Mouse (Mus musculus) neural tube, embryonic 13.5 days (tissue): ENCODE results near the gene Abcd4. TPM values are rescaled to one million over a fixed set of nuclear protein-coding genes. Genes with fewer than 3 reads are reported as not detected.

Source experiments
- ATAC-seq: fragments of 200-750 bp; cut with Nextera tagmentation; 2 replicates; pipeline ENCODE4 v1.8.0; 2017; ENCODE audit warnings: low read depth, mild to moderate bottlenecking, moderate TSS enrichment, moderate library complexity
- H3K27ac ChIP-seq: fragments of 300-500 bp; sonication (generic); replicated peaks from 2 replicates; pipeline ENCODE4 v1.5.1; 2015; ENCODE audit warnings: moderate library complexity, mild to moderate bottlenecking, inconsistent platforms
- H3K27me3 ChIP-seq: fragments of 300-500 bp; sonication (generic); 2 replicates; pipeline ENCODE4 v1.6.1; 2015; ENCODE audit warnings: mild to moderate bottlenecking, inconsistent platforms
- H3K36me3 ChIP-seq: fragments of 300-500 bp; sonication (generic); 2 replicates; pipeline ENCODE4 v1.6.1; 2015; ENCODE audit warnings: mild to moderate bottlenecking, inconsistent platforms
- H3K4me1 ChIP-seq: fragments of 300-500 bp; sonication (generic); replicated peaks from 2 replicates; pipeline ENCODE4 v1.6.1; 2015; ENCODE audit warnings: inconsistent platforms
- H3K4me2 ChIP-seq: fragments of 300-500 bp; sonication (generic); 2 replicates; pipeline ENCODE4 v1.6.1; 2015; ENCODE audit warnings: inconsistent platforms, mild to moderate bottlenecking, moderate library complexity
- H3K4me3 ChIP-seq: fragments of 300-500 bp; sonication (generic); 2 replicates; pipeline ENCODE4 v1.5.1; 2015; ENCODE audit warnings: mild to moderate bottlenecking, inconsistent platforms
- H3K9ac ChIP-seq: fragments of 300-500 bp; sonication (generic); 2 replicates; pipeline ENCODE4 v1.6.1; 2015; ENCODE audit warnings: moderate library complexity, mild to moderate bottlenecking, inconsistent platforms
- H3K9me3 ChIP-seq: fragments of 300-500 bp; sonication (generic); 2 replicates; pipeline ENCODE4 v1.6.1; 2016; ENCODE audit warnings: inconsistent platforms
- WGBS: fragments of 180-500 bp; shearing (Covaris S2); methylation state at CpG from one replicate; pipeline ENCODE4 v1.1.7; 2015; 5-methylcytosine and 5-hydroxymethylcytosine counted together
- polyA plus RNA-seq: library from polyadenylated mRNA; unstranded; fragments of >200 nt; fragmentation: Nextera tagmentation; extraction: Ambion mirVana; gene quantifications from 2 replicates; pipeline ENCODE4 v1.2.1, GENCODE M21; 2015

Abcd4 gene
- polyA plus RNA-seq, 1 experiment from 2014 or later, result 12.8 TPM

GRCm38 (mm10) chr12:84612518-84612917 lies 4.7 kb downstream of the Abcd4 start:
- Histone ChIP-seq H3K27ac (no peak overlapping the region), H3K4me1 (peaks cover 5% of the 10 kb centered on the region), H3K36me3 (peaks cover 9% of the 10 kb centered on the region), H3K9ac (no peak overlapping the region), H3K4me2 (no peak overlapping the region), H3K4me3 (no peak overlapping the region), H3K27me3 (no peaks in the 10 kb centered on the region), H3K9me3 (no peaks in the 10 kb centered on the region)
- WGBS, result 65% methylated on average over 8 of the region's 8 CpGs
- no peak for ATAC-seq

- 91% methylated on average over 10 of the region's 10 CpGs for WGBS
- Histone ChIP-seq H3K9me3 (no peaks in the 10 kb centered on the region), H3K4me1 (peaks cover 3% of the 10 kb centered on the region), H3K36me3 (peaks cover 12% of the 10 kb centered on the region), H3K27me3 (no peaks in the 10 kb centered on the region), H3K27ac (no peak overlapping the region), H3K4me2 (no peak overlapping the region), H3K4me3 (no peak overlapping the region), H3K9ac (no peak overlapping the region)
- ATAC-seq, result no peak
Observed at GRCm38 (mm10) chr12:84611718-84612117, 5.5 kb downstream of the Abcd4 start.

GRCm38 (mm10) chr12:84605860-84606259 lies 11.4 kb downstream of the Abcd4 start:
- no peak overlapping the region for H3K4me3 ChIP-seq
- WGBS, result 77% methylated on average over 7 of the region's 7 CpGs
- no peak overlapping the region for H3K4me2 ChIP-seq
- H3K27me3 ChIP-seq, result no peaks in the 10 kb centered on the region
- no peak for ATAC-seq
- no peaks in the 10 kb centered on the region for H3K9me3 ChIP-seq
- H3K4me1 ChIP-seq, result no peaks in the 10 kb centered on the region
- H3K36me3 ChIP-seq, result peaks cover 34% of the 10 kb centered on the region
- H3K27ac ChIP-seq, result no peak overlapping the region
- no peak overlapping the region for H3K9ac ChIP-seq

- Histone ChIP-seq H3K36me3 (peaks cover 34% of the 10 kb centered on the region), H3K27me3 (peaks cover 6% of the 10 kb centered on the region; the same call in 1 of the 2 replicates), H3K4me2 (no peak overlapping the region), H3K9me3 (no peaks in the 10 kb centered on the region), H3K27ac (no peak overlapping the region), H3K4me1 (no peaks in the 10 kb centered on the region), H3K4me3 (no peak overlapping the region), H3K9ac (no peak overlapping the region)
- no peak for ATAC-seq
- WGBS, result 94% methylated on average over 6 of the region's 7 CpGs
Observed at GRCm38 (mm10) chr12:84604001-84604400, 13.2 kb downstream of the Abcd4 start.

- H3K9me3 ChIP-seq, result no peaks in the 10 kb centered on the region
- peak; percentile 53; the same call in 1 of the 2 replicates for ATAC-seq
- peaks cover 11% of the 10 kb centered on the region for H3K36me3 ChIP-seq
- 17% methylated on average over 8 of the region's 8 CpGs for WGBS
- peaks cover 7% of the 10 kb centered on the region for H3K27me3 ChIP-seq
- no peak overlapping the region for H3K27ac ChIP-seq
- no peak overlapping the region for H3K9ac ChIP-seq
- H3K4me1 ChIP-seq, result no peaks in the 10 kb centered on the region
- H3K4me2 ChIP-seq, result no peak overlapping the region
- no peak overlapping the region for H3K4me3 ChIP-seq
Observed at GRCm38 (mm10) chr12:84598324-84598723, 18.9 kb downstream of the Abcd4 start.

GRCm38 (mm10) chr12:84589825-84590761 lies 27.1 kb downstream of the Abcd4 start:
- Histone ChIP-seq H3K4me2 (peak overlapping the region; percentile 77), H3K9me3 (no peaks in the 10 kb centered on the region), H3K9ac (peak overlapping the region; percentile 71), H3K4me1 (peaks cover 14% of the 10 kb centered on the region), H3K27me3 (peaks cover 14% of the 10 kb centered on the region), H3K4me3 (peak overlapping the region; percentile 44), H3K27ac (peak overlapping the region; percentile 72), H3K36me3 (no peaks in the 10 kb centered on the region)
- ATAC-seq, result peak; percentile 75
- WGBS, result 1% methylated on average over 53 of the region's 54 CpGs

- H3K4me2 ChIP-seq, result no peak overlapping the region
Observed at GRCm38 (mm10) chr12:84581285-84581684, 35.9 kb downstream of the Abcd4 start.

GRCm38 (mm10) chr12:84578440-84578770 lies 38.8 kb downstream of the Abcd4 start:
- Histone ChIP-seq H3K9me3 (no peaks in the 10 kb centered on the region), H3K4me2 (no peak overlapping the region), H3K9ac (no peak overlapping the region), H3K4me1 (no peaks in the 10 kb centered on the region), H3K27ac (no peak overlapping the region), H3K4me3 (no peak overlapping the region), H3K27me3 (peaks cover 54% of the 10 kb centered on the region), H3K36me3 (no peaks in the 10 kb centered on the region)
- 32% methylated on average over 5 of the region's 5 CpGs for WGBS
- ATAC-seq, result no peak

More at GRCm38 (mm10) chr12:84581285-84581684, 35.9 kb downstream of the Abcd4 start:
- H3K4me1 ChIP-seq, result no peaks in the 10 kb centered on the region
- no peak for ATAC-seq
- no peak overlapping the region for H3K27ac ChIP-seq
- no peak overlapping the region for H3K4me3 ChIP-seq
- no peak overlapping the region for H3K9ac ChIP-seq
- peaks cover 31% of the 10 kb centered on the region for H3K27me3 ChIP-seq
- no peaks in the 10 kb centered on the region for H3K9me3 ChIP-seq
- 93% methylated on average over 2 of the region's 2 CpGs for WGBS
- H3K36me3 ChIP-seq, result no peaks in the 10 kb centered on the region

- Histone ChIP-seq H3K4me2 (no peak overlapping the region), H3K4me3 (no peak overlapping the region), H3K27me3 (peaks cover 59% of the 10 kb centered on the region), H3K9ac (no peak overlapping the region), H3K27ac (no peak overlapping the region), H3K36me3 (no peaks in the 10 kb centered on the region), H3K9me3 (no peaks in the 10 kb centered on the region), H3K4me1 (no peaks in the 10 kb centered on the region)
- ATAC-seq, result no peak
- 74% methylated on average over 11 of the region's 11 CpGs for WGBS
Observed at GRCm38 (mm10) chr12:84577768-84578439, 39.3 kb downstream of the Abcd4 start.

GRCm38 (mm10) chr12:84573094-84573493 lies 44.1 kb downstream of the Abcd4 start:
- Histone ChIP-seq H3K4me2 (peak overlapping the region; percentile 4; the same call in 1 of the 2 replicates), H3K4me1 (peaks cover 21% of the 10 kb centered on the region), H3K27me3 (peaks cover 99% of the 10 kb centered on the region), H3K9ac (no peak overlapping the region), H3K9me3 (no peaks in the 10 kb centered on the region), H3K4me3 (no peak overlapping the region), H3K36me3 (no peaks in the 10 kb centered on the region), H3K27ac (no peak overlapping the region)
- 9% methylated on average over 7 of the region's 7 CpGs for WGBS
- no peak for ATAC-seq

- H3K27me3 ChIP-seq, result peaks cover 99% of the 10 kb centered on the region
- no peaks in the 10 kb centered on the region for H3K36me3 ChIP-seq
- H3K4me3 ChIP-seq, result peak overlapping the region; percentile 18
- ATAC-seq, result no peak
- no peak overlapping the region for H3K4me2 ChIP-seq
- no peak overlapping the region for H3K27ac ChIP-seq
- WGBS, result 1% methylated on average over 7 of the region's 7 CpGs
- H3K9ac ChIP-seq, result no peak overlapping the region
- H3K4me1 ChIP-seq, result peaks cover 21% of the 10 kb centered on the region
- H3K9me3 ChIP-seq, result no peaks in the 10 kb centered on the region
Observed at GRCm38 (mm10) chr12:84572341-84572720, 44.9 kb downstream of the Abcd4 start.
